Mouse (Mus musculus) monocyte, adult 2 months (primary cell): Measurements from ENCODE around the gene Srd5a1.
"Not testable (repeated sequence)": the region's sequence is repeated elsewhere in the genome, so short reads cannot be mapped to it uniquely, and the experiment has no call there.

Experiments used
- DNase-seq, 2 experiments: peaks; one replicate each; pipeline ENCODE4 v3.0.0; 2022; ENCODE audit warnings: low spot score in 2 of 2, low read depth in 1 of 2

Srd5a1 gene

DNA sequence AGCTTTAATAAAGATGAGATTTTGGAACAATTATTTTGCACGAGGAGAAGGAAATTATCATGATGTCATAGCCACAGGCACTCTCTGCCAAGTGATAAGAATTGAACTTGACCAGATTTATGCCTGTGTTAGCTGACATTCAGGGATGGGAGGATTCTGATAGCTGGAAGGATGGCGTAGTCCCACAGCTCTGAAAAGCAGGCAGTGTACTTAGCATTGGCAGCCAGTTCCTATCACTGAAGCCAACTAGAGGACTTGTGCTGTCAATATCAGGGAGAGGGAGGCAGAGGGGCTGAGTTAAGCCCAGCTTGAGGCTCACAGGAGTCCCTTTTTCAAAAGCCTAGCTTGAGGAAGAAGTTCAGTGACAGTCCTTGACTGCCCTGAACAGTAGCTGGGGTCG lies 13.3 kb upstream of the Srd5a1 start:
- no peak for DNase-seq

DNA sequence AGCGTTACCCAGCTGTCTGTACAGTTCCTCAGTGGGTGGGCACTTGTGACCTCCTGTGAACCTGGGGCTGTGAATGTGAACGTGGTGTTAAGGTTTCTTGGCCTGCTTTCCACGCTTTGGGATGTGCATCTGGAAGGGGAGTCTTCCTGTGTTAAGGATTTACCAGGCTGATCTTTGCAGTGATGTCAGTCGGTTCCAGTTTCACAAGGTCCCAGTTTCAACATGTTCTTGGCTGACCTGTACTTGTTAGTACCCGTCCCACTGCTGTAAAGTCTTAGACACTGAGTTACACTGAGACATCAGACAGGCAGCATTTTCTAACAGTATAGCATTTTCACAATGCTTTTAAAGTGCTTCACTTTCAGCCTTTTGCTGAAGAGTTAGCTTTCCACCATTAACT lies 12.6 kb upstream of the Srd5a1 start:
- DNase-seq: no peak

DNA sequence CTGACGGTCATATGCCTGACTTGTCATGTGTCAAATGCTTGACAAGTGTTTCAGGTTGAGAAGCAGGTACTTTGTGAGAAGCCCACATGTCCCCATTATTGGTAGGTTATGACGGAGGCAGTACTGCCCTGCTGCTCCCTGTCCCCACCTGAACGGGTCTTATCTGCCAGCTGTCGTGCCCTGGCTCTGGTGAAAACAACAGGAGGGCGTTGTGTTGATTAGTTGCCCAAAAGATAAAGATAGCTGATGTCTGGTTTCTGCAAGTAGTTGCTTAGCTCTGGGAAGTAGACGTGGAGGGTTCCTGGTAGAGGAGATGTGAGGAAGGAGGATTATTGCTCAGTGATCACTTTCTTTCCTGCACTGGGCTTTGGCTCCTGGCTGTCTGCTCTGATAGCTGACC lies 5.5 kb upstream of the Srd5a1 start:
- DNase-seq: no peak

DNA sequence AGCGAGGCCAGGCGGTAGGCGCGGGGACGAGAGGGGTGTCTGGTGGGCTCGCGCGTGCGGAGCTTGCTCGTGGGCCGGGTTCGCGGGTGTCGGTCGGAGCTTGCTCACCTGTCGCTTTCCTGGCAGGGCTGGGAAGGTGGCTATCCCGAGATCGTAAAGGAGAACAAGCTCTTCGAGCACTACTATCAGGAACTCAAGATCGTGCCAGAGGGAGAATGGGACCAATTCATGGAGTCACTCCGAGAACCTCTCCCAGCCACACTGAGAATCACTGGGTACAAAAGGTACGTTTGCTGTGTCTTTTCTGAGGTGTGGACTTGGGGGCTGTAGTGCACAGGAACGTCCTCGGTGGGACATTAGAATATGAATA lies 918 bp upstream of the Srd5a1 start:
- DNase-seq: no peak

DNA sequence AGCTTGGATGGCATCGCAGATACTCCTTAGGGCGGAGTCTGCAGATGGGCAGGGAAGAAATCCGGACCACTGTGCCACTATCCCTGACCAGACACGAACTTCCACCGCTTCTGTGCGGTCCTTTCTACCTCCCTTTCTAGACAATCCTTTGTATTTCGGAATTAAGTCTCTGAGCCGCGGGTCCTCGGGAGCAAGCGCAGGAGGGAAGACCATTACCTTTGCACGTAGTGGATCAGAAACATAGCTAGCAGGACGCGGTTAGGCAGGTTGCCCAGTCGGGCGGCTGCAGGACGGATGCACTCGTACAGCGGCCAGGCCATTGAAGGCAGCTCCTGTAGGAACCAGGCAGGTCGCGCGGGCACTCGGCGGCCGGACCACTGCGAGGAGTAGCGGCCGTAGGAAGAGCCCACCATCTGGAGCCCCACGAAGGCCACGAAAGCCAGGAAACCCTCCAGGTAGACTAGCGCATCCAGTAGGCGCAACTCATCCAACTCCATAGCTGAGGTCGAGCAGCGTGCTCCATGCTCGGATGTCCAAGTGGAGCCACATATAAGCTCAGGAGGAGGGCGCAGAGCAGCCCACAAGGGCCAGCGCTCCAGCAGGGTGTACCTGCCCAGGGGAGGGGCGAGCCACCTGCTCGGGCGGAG lies 368 bp downstream of the Srd5a1 start:
- no peak for DNase-seq

DNA sequence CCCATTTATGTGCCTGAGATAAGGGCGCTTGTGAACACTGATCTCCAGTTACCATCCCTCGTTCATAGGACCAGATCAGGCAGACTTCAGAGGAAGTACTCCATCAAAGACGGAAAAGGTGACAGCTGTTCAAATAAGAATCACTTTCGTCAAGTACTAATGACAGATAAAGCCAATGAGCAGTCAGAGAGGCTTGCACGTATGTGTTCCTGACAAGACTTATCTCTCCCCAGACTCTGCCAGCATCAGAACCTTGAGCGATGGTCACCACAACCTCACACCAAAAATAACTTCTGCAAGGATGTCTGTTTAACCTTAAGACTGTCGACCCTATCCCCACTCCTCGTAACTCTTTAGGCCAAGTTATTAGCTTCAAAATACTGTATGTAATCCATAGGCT lies 2.5 kb downstream of the Srd5a1 start:
- no peak for DNase-seq

DNA sequence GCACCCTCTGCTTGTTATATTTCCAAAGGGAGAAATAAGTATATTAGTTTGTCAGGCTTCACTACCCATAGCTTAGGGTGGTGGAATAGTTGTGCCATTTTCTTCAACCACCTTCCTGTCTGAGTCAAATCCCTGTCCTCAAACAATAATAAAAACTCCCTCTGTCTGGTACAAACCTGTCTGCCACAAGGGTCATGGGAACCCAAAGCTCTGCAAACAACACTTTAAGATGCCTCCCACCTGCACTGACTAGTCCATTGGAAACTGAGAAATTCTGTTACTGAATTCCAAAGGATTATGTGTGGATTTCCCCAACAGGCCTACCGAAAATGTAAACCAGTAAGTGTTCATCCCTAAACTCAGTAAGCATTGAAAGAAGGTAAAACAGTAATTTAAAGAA lies 6.6 kb downstream of the Srd5a1 start:
- DNase-seq: no peak

DNA sequence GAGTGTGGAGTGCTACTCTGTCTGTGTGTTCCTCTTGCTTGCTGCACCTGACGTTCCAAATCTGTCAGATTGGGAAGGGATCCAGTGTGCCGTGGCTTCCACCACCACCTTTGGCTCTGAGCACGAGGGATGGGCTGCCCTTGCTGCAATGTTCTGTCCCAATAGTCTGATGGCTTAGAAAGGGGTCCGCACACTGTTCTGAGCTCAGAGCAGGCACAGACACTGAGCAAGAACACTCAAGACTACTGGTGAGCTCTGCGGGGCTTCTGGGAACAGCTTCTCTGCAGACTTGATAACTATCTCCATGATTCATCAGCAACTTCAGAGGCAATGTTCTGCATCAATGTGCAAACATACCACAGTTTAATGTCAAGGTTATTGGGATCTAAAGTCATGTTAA lies 9.9 kb downstream of the Srd5a1 start:
- no peak for DNase-seq

DNA sequence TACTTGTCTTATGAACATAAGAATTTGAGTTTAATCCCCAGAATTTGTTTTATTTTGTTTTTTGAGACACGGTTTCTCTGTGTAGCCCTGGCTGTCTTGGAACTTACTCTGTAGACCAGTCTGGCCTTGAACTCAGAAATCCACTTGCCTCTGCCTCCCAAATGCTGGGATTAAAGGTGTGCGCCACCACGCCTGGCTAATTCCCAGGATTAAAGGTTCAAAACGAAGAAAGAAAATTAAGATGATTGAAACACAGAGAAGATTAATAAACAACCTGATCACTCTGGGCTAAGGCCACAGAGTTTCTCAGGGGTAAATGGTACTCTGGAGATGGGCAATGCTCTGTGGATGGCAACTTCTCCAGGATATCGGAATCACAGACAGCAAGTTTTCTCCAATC lies 10.4 kb downstream of the Srd5a1 start:
- DNase-seq: not testable (repeated sequence)

DNA sequence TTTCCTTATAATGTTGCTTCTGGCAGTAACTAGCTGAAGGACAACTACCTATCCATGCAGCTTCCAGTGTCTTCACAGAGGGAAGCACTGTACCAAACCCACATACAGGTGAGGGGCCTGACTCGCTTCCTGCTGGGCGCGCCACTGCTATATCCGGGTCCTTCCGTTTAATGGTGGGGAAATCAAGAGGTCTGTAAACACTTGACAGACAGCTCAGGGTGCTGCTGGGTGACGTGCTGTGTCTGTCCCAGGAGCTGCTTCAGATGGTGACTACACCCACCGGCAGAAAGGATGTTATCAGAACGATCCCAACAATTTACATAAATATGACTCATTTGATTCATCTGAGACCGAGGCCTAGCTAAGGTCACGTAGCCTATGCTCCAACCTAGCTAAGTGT lies 12.4 kb downstream of the Srd5a1 start:
- DNase-seq: no peak

DNA sequence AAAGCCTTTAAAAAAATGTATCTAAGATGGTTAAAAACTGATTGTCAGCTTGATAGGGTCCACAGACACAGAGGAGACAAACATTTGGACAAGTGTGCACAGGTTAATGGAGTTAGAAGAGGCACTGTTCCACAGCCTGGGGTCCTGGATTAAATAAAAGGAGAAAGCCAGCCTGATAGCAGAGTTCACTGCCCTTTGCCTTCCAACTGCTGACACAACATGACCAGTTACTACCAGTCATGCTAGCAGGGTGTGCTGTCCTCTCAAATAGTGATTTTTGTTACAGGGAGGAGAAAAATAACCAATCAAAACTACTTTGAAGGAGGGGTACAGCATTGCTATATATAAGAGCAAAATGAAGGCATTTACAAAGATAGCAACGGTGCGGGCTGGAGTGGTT lies 14.7 kb downstream of the Srd5a1 start:
- no peak for DNase-seq

DNA sequence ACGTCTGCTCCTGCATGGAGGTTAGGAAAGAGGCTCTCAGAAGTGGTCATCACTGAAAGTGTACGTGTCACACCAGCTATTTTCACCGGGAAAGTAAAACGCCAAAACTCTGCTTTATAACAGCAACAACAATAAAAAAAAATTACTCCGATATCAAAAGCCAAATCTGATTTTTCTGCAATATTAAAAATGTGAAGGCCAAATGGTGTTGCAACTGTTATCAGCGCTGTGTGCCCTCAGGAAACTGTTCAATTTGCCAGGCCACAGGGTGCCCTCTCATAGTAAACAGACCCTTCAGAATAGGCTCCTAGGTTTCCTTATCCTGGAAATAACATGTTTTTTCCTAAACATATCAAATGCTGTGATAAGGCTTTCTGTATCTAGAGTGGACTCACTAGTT lies 15.3 kb downstream of the Srd5a1 start:
- DNase-seq: no peak

DNA sequence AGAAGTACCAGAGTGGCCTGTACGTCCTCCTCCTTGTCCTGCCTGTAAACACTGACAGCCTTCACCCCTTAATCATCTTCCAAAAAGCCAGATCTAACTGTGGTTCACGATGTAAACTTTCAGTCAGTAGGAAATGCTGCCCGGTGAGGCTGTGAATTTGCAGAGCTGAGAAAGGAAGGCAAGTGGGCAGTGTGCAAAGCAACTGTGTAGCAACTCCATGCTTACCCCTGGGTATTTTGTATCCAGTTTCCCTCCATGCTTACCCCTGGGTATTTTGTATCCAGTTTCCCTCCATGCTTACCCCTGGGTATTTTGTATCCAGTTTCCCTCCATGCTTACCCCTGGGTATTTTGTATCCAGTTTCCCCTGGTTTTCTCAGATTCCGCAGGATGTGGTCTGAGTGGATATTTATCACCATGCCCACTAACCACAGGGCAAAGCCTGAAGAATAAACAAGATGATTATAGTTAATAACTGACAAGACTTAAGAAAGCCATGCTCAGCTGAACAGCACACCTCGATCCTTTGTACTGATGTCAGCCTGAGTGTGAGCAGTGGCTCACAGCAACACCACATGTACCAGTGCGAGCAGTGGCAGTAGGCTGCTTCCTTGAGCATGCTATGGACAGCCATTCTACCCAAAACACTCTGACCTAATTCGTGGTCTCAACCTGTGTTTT lies 16.5 kb downstream of the Srd5a1 start:
- DNase-seq: no peak

DNA sequence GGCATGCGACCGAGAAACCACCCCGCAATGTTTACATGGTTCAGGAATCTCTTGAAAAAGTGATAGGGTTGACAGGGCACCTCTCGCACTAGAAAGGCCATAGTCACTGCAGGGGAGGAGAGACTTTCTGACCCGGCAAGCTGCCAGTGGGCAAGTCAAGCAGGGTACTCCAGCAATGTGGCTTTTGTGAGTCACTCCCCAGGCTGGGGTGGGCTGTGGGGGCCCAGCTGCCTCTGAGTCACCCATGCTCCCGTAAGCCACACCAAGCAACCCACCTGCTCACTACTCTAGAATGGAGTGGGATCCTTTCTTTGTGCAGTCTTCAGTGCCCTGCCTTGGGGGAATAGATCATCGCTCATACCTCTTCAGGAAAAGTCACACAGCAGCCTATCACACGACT lies 17.8 kb downstream of the Srd5a1 start:
- no peak for DNase-seq

DNA sequence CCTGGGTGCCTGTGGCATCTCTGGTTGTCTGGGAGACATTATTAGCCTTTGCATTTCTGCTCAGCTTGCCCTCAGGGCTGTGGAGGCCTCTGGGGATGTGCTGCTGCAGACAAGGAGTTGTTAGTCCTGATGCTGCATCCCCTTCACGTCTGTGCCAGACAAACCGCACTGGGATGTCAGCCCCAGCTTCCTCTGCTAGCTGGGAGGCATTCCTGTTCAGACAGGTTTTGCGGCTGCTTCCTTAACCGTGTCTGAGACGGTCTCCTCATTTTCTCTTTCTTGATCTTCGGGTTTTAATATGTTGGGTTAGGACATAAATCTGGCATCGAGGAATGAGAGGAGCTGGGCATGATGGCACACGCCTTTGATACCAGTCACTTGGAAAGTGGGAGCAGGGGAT lies 19.0 kb downstream of the Srd5a1 start:
- no peak for DNase-seq

DNA sequence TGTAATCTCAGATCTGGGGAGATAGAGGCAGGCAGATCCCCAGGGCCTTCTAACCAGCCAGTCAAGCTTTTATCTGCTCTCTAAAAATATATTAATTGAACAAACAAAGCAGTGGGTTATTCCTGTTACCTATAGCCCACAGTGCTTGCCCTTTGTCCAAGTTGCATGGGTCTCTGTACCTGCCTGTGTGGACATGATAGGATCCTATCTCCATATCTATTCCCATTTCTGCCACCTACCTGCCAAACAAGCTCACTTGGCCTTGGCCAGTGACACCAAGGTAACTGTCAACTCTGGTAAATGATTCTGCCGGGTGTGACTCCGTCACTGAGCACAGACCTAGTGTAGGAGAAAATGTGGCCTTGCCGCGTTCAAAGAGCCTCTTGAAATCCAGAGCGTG lies 19.9 kb downstream of the Srd5a1 start:
- no peak for DNase-seq

DNA sequence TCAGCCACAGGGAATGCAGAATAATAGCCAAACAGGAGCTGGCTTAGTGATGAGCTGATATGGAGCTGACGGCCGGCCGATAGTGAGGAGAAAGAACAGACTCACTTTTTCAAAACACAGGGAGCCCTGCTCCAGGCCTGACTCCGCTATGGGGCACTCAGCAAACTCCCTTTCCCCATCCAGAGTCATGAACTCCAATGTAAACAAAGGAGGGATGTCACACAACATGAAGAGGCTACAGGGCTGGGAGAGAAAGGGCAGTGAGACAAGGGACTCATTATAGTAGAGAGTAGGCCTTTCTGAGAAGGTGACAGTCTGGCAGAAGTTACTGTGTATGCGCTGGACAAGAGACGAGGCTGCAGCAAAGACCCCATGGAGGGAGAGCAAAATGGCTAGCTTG lies 23.0 kb downstream of the Srd5a1 start:
- no peak for DNase-seq

DNA sequence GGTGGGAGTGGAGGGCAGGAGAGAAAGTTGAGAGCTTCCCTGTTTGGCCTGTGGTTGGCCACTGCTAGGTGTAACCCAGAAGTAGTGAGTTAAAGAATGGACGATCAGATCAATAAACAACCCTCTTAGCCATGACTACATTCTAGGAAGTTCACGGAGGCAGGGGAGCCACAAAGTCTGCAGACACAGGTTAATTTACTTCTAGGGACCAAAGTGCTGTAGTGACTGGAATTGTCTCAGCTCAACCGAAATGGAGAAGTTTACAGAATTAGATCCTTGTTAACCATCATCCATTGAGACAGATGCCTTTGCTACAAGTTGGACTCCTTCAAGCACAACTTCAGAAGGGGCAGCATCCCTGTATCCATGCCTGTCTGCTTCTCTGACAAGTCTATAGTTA lies 23.4 kb downstream of the Srd5a1 start:
- no peak for DNase-seq

DNA sequence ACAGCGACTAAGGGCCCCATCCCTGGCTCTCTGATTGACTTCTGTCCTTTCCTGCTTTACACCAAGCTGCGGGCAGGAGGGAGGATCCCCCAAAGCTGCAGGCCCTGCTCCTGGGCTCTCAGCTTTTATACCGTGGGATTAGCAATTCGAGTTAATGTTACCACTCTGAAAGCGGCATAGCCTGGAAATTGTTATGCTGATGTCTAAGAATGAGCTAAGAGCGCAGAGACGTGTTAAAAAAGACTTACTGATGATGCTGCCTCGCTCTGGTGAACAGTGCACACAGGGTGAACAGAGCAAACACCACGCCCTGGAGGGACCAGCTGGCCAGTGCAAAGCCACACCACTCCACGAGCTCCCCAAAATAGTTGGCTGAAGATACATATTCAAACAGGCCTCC lies 24.9 kb downstream of the Srd5a1 start:
- no peak for DNase-seq

DNA sequence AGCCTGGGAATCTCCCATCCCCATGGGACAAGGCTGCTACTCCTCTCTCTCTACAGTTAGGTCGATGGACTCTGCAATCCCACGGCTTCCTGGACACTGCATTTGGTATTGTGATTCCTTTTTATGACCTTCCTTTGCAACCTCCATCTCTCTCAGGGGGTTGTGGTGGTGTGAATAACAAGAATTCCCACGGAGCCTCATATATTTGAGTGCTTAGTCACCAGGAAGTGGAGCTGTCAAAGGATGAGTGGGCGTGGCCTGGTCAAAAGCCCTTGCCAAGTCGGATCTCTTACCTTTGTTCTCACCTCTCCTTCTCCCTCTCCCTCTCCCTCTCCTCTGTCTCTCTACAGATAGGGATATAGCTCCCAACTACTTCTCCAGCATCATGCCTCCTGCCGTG lies 25.4 kb downstream of the Srd5a1 start:
- no peak for DNase-seq

DNA sequence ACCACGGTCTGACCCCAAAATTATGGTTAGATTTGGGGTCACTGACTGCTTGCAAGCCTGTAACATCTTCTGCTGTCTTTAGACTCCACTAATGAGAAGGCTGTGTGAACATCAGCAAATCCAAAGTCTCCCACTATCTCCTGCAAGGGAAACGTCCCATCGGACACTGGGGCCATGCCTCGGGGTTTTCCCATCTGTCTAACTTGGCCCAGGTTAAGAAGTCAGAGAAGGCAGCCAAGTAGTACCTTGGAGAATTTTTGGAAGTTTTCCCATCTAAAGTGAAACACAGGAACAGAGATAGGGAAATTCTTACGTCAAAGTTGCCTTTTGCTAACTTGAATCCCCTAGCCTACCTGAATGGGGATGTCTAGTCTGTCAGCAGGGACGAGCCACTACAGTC lies 27.7 kb downstream of the Srd5a1 start:
- no peak for DNase-seq

DNA sequence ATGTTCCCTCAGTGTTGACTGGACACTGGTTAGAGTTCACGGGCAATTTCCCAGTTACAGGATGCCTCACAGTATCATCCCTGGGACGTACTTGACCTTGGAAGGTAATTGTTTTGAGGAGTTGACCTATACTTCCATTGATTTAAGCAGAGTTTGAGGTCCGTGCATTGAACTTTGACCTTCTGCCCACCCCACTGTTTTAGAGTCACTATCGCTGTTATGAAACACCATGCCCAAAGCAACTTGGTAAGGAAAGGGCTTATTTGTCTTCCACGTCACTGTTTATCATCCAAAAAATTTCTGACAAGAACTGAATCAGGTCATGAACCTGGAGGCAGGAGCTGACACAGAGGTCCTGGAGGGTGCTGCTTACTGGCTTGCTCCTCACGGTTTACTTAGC lies 28.8 kb downstream of the Srd5a1 start:
- DNase-seq: no peak

DNA sequence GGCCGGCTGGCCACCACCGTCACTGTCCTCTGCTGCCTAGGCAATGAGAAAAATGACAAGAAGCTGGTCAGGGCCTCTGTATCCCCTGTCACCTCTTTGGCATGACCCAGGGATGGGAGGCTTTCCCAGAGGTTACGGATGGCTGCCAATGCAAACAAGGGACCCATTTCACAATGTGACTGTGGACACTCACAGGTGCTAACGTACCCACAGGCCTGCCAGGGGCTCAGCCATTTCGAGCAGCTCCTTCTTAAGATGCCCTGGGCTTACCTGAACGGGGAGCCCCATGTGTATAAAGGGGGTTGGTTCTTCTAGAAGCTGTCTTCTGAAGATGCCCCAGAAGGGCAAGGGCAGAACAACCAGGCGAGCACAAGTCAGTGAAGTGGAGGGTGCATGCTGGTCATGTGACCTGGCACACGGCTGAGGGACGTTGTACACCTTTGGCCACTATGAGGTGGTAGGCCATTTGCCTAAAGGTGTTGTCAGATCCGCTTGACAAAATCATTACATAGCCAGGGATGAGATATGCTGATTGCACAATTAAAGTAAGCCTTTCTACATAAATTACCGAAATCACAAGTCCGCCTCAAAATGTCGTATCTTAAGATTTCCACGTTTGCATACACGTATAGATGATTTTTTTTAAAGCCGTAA lies 33.9 kb downstream of the Srd5a1 start:
- DNase-seq: no peak
